Mouse (Mus musculus) c-Kit-positive CD71-negative TER-119-negative erythroid progenitor cells, embryonic 14.5 days (primary cell): ENCODE measurements at regions not wholly inside any gene's neighbourhood (a gene's known extent, or its start where the extent isn't known, plus 50 kb on each side); places are given as distances from the start of the nearest gene placed in this dataset.

Experiments
- DNase-seq: peaks from one replicate; pipeline ENCODE4 v3.0.0-alpha.2; 2013; ENCODE audit warnings: low read depth

GRCm38 (mm10) chr13:44182544-44183191 is 398.1 kb downstream of the Cd83 start:
- DNase-seq, result no peak

DNA sequence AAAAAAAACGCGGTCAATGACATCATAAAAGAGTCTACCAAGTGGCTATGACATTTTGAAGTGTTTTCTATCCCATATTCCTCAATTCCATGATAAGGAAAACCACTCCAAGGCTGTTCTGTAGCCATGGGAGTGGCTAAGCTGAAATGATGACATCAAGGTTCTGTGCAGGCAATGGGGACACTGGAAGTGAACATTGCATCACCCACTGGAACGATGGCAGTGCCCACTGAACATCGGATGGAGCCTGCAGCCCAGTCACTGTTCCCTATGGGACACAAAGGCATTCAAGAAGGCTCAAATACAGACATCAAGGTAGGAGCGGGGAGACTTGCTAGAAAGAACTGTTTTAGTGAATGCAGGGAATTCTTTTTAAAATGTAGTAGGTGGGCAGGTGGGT is 410.8 kb downstream of the Cd83 start:
- no peak for DNase-seq

DNA sequence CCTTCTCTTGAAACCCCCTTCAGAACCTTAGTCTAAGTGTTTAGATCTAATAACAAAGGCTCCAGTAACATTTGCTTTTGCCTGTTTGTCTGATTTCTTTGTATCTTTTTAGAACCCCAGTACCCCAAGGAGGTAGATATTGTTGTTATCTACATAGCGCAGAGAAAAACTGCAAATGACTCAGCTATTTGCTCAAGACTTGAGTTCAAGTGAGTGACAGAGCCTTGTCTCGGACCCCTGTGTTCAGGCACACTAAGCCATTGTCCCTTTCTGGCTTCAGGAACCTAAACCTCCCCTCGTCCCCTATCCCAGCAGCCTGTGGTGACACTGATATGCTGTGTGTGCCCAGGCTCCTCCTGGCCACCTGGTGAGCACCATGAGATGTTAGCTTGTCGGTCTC is 421.5 kb downstream of the Cd83 start:
- DNase-seq, result peak; percentile 28

- DNase-seq, result no peak
These were observed 421.9 kb downstream of the Cd83 start for GRCm38 (mm10) chr13:44206448-44206847.

DNA sequence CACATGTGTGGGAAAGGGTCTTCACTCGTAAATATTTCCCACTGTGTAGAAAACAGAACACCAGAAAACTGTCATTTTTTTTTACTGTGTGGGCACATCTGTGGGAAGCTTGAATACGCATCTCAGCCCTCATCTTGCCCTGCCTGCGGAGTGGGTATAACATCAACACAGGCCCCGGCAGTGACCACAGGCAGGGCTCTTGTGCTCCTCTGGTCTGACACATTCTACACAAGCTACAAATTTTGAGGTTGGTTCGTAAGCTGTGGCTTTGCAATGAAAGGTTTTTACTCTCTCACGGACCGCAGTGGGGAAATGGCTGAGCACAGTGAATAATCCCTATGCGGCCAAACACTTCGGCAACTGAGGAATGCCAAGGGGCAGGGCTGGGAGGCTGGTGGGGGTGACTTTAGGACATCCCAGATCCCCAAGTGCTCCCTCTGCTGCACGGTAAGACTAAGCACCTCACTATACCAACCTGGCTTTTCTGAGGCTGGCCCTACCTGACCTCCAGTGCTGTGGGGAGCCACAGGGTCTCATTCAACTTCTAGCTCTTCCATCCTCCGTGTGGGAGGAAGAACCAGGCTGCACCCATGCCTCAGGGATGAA is 422.9 kb downstream of the Cd83 start:
- no peak for DNase-seq

DNA sequence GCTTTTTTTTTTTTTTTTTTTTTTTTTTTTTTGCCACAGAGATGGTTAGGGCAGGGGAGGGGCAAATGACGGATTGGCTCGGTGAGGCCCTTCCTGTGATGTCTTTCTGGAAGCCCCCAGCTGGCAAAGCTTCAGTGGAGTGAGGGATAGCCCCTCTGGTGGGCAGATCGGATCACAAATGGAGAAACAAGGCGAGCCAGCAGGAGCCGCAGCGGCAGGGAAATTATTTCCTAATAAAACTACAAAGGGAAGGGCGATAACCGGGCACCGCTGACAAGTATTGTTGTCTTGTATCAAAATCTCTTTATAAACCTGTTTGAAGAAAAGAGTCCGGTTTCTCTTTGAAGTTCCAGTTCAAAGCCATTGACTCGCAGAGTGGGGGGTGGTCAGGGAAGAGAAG is 424.5 kb downstream of the Cd83 start:
- DNase-seq, result no peak

DNA sequence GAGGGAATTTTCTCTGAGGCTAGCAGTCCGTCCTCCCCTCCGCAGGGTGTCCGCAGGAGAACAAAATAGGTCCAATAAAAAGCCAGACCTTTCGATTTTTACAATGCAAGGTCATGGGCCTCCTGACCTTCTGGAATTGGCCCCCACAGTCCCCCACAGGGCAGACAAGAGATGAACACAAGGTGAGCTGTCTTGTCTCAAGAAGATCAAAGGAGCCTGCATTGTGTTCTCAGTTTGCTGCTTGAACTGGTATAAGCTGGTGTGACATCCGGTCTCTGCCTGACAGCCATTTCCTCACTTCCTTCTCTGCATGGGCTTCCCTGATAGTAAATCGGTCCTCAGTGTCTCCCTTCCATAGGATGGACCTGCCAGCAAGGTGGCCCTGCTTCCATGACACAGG is 425.5 kb downstream of the Cd83 start:
- DNase-seq, result no peak

- no peak for DNase-seq
These were observed 427.8 kb downstream of the Cd83 start for GRCm38 (mm10) chr13:44212356-44212755.

DNA sequence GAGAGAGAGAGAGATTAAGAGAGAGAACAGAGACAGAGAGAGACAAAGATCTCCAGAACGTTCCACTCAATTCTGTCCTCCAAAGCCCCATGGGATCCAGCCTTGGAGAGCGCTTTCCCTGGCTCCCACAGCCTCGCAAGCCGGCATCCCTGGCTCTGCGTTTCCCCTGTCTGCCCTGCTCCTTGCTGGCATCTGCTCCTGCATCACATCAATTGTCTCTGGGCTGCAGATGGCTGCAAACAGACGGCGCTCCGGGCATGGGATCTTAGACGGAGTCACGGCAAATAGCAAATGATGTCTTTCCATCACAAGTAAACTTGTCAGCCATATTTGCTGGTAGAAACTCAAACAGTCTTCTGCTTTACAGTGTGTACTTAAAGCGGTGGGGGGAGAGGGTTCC is 428.4 kb downstream of the Cd83 start:
- no peak for DNase-seq

DNA sequence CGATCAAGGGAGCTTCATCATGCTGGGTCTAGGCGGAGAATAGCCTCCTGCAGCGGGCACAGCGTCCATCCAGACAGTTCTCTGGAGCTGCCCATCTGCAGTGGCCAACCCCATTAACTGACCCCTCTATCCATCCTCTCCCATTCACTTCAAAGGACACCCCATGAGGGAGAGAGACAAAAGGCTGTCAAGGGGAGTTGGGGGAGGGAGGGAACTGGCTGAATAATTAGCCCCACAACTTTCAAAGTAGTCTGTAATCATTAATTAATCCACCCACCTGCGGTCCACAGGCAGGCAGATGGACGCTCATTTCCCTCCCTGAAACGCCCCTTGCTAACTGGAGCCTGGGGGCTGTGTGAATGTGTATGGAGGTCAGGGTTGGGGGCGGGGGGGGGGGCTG is 433.7 kb downstream of the Cd83 start:
- no peak for DNase-seq

GRCm38 (mm10) chr13:44221721-44222120 is 437.1 kb downstream of the Cd83 start:
- no peak for DNase-seq

GRCm38 (mm10) chr13:44222335-44222734 is 437.8 kb downstream of the Cd83 start:
- DNase-seq, result no peak

DNA sequence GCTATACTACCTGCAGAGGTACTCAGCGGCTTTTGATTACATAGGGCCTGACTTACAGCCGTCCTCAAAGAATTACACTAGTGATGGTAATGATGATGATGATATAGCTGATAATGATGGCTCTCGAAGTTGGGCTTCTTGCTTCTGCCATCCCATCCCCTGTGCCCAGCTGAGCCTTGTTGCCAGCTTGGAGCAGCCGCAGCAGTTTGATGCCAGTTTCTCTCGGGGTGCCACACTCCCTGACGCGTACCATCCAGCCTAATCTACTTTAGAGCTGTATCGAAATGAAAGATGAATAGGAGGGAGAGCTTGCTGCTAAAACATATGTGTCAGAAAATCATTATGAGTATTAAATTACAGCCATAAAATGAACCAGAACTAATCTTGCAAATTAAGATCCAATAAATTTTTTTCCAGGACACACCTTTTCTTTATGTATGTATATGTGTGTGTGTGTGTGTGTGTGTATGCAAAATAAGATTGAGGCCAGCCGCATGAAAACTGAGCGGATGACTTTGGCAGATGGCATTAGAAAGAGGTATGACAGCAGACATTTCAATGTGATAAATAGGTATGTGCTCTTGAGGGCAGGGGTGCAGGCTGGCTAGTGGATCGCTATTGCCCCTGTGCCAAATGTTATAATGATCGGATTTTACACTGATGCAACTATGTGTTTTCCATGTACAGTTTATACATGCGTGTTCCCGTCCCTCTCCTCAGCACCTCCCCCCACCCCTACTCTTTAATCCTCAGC is 443.3 kb downstream of the Cd83 start:
- DNase-seq, result no peak

DNA sequence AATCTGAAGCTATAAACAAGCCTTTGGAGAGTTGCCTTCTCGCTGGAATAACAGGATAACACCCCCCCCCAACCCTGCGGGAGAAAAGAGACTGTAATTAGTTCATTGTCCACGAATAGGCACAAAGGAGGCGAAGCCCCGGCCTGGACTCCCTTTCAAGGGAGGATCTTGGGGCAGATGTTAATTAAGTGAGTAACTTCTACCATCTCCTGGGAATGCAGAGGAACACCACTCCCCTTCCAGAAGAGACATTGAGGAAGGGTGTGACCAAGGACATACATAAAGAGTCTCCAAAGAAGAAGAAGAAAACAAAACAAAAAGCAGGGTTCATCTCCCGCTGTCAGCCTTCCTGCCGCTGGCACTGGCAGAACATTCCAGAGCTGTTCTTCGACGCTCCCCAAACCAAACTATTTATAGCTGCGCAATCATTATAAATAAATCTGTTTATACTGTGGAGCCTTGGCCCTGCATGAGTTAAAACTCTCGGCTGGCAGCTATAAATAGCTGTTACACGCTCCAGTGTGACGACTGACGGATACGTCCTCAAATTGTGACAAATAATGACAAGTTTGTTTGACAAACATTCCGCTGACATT is 444.1 kb downstream of the Cd83 start:
- DNase-seq, result no peak

GRCm38 (mm10) chr13:44229136-44229611 is 444.6 kb downstream of the Cd83 start:
- no peak for DNase-seq

DNA sequence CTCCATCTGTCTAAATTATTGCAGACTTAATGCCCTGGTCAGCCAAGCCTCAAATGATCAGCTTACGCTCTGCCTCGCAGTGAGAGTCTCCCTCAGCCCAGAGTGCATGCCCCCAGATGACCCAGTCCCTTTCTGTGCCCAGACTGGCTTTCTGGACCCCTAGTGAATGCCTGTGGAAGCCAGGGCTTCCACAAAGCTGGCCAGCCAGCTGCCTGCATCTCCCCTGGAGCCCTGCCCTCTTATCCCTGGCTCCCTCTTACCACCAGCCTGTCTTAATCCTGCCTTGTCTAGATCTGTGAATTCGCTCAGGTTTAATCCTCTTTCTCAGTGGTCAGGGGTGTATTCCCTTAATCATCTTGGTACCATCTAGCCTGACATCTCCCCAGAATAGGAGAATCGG is 446.8 kb downstream of the Cd83 start:
- DNase-seq, result no peak

GRCm38 (mm10) chr13:44231868-44232715 is 447.5 kb downstream of the Cd83 start:
- DNase-seq, result no peak

GRCm38 (mm10) chr13:44232716-44233051 is 448.1 kb downstream of the Cd83 start:
- no peak for DNase-seq

DNA sequence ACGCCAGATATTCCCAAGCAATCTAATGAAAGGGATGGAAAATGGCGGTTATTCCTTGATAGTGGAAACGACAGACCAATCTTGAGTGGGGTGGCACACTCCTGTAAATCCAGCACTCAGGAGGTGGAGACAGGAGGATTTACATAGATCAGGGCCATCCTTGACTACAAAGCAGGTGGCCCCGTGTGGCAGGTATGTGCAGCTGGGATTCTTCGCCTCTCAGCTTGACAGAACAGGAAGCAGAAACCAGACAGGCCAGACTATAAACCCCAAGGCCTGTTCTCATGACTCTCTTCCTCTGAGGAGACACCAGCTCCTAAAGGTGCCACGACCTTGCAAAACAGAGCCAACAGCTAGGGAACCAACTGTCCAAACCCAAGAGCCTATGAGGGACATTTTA is 449.7 kb downstream of the Cd83 start:
- no peak for DNase-seq

GRCm38 (mm10) chr13:44235236-44235635 is 450.7 kb downstream of the Cd83 start:
- no peak for DNase-seq

DNA sequence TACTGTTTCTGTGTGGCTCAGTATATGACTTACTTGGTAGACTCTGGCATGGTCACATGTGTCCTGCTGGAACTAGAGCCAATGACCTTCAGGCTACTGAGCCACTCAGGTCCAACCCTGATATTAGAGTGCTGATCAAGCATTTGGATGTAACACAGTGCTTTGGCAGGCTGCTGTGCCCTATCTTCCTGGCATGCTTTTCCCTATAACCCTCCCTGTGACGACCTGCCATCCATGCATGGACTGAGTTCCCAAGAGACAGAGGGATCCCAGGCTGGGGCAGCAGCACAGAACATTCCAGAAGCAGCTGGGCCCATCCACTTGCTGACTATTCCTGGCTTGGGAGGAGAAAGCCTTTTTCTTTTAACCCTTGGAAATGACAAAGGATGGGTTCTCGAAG is 451.4 kb downstream of the Cd83 start:
- no peak for DNase-seq

DNA sequence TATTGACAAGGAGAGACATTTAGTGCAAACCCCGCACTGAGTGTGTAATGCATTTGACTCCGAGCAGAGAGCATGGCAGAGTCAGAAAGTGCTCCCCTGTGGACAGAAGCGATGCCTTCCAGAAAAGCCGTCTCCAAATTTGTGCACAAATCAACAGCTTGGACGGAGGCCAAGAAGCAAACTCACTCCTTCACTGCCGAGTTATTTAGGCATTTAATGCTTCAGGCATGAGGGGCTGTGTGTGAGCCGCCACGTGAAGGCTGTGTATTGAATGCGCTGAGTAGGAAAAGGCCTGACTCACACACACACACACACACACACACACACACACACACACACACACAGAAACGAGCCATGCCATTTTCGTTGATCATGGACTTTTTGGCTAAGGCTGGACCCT is 453.7 kb downstream of the Cd83 start:
- no peak for DNase-seq
